Mouse (Mus musculus) neural tube, embryonic 14.5 days (tissue): ENCODE data around the gene Methig1. TPM values are rescaled to one million over a fixed set of nuclear protein-coding genes. Genes with fewer than 3 reads are reported as not detected.
"Not testable (repeated sequence)": the region's sequence is repeated elsewhere in the genome, so short reads cannot be mapped to it uniquely, and the experiment has no call there.

Source experiments
- ATAC-seq: fragments of 200-750 bp; cut with Nextera tagmentation; 2 replicates; pipeline ENCODE4 v1.8.0; 2017; ENCODE audit warnings: low read depth, mild to moderate bottlenecking, moderate TSS enrichment, moderate library complexity
- H3K27ac ChIP-seq: fragments of 300-500 bp; sonication (generic); 2 replicates; pipeline ENCODE4 v1.5.1; 2014; ENCODE audit warnings: low read depth, mild to moderate bottlenecking, control low read depth, low read length, moderate library complexity, mixed read lengths
- H3K27me3 ChIP-seq: fragments of 300-500 bp; sonication (generic); 2 replicates; pipeline ENCODE4 v1.6.1; 2014; ENCODE audit warnings: low read length; ENCODE audit not compliant: control insufficient read depth, insufficient read depth
- H3K36me3 ChIP-seq: fragments of 300-500 bp; sonication (generic); 2 replicates; pipeline ENCODE4 v1.6.1; 2014; ENCODE audit warnings: low read length, mixed read lengths; ENCODE audit not compliant: control insufficient read depth, insufficient read depth
- H3K4me1 ChIP-seq: fragments of 300-500 bp; sonication (generic); 2 replicates; pipeline ENCODE4 v1.6.1; 2014; ENCODE audit warnings: low read length; ENCODE audit not compliant: control insufficient read depth, insufficient read depth
- H3K4me2 ChIP-seq: fragments of 300-500 bp; sonication (generic); 2 replicates; pipeline ENCODE4 v1.6.1; 2014; ENCODE audit warnings: mild to moderate bottlenecking, low read depth, low read length, control low read depth
- H3K4me3 ChIP-seq: fragments of 300-500 bp; sonication (generic); 2 replicates; pipeline ENCODE4 v1.5.1; 2014; ENCODE audit warnings: low read depth, low read length, control low read depth, mixed read lengths
- H3K9ac ChIP-seq: fragments of 300-500 bp; sonication (generic); replicated peaks from 2 replicates; pipeline ENCODE4 v1.6.1; 2014; ENCODE audit warnings: low read depth, mild to moderate bottlenecking, control low read depth, low read length, mixed read lengths
- H3K9me3 ChIP-seq: fragments of 300-500 bp; sonication (generic); 2 replicates; pipeline ENCODE4 v1.6.1; 2016; ENCODE audit warnings: low read length; ENCODE audit not compliant: control insufficient read depth
- WGBS: fragments of 180-500 bp; shearing (Covaris S2); extraction: QIAGEN DNeasy Blood & Tissue Kit; methylation state at CpG from one replicate; pipeline ENCODE4 v1.1.7; 2014; 5-methylcytosine and 5-hydroxymethylcytosine counted together
- polyA plus RNA-seq: library from polyadenylated mRNA; unstranded; fragments of >200 nt; fragmentation: Nextera tagmentation; extraction: Ambion mirVana; gene quantifications from 2 replicates; pipeline ENCODE4 v1.2.1, GENCODE M21; 2014

Gene Methig1
- polyA plus RNA-seq, 1 experiment from 2014 or later, result 0.42 TPM

DNA sequence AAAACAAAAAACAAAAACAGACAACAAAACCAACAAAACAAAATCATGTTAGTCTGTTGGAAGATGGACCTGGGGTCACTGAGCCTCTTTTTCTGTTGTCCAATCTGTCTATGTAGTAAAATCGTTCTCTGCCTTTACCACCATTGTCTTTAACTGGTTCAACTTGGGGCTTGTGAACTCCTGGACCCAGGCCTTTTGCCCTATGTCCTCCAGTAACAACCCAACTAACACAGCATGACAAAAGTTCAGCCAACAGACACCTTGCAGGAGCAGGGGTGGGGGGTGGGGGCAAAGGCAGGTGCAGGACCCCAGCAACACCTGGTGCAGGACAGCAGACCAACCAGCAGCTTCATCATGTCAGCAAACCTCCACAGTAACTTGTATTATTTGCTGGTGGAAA, 33.1 kb upstream of the Methig1 start:
- no peak for ATAC-seq
- 79% methylated on average over 1 of the region's 1 CpGs for WGBS
- no peaks in the 10 kb centered on the region for H3K36me3 ChIP-seq

GRCm38 (mm10) chr15:100320295-100320905, 32.5 kb upstream of the Methig1 start:
- H3K27me3 ChIP-seq, result no peaks in the 10 kb centered on the region
- no peak overlapping the region for H3K4me3 ChIP-seq
- H3K4me1 ChIP-seq, result no peaks in the 10 kb centered on the region
- WGBS, result 79% methylated on average over 9 of the region's 9 CpGs
- H3K9ac ChIP-seq, result no peak overlapping the region
- H3K4me2 ChIP-seq, result no peak overlapping the region
- H3K9me3 ChIP-seq, result no peaks in the 10 kb centered on the region
- no peak for ATAC-seq
- no peak overlapping the region for H3K27ac ChIP-seq
- H3K36me3 ChIP-seq, result no peaks in the 10 kb centered on the region

More for the DNA sequence above, 33.1 kb upstream of the Methig1 start:
- Histone ChIP-seq H3K4me1 (no peaks in the 10 kb centered on the region), H3K9me3 (no peaks in the 10 kb centered on the region), H3K27me3 (no peaks in the 10 kb centered on the region), H3K4me2 (no peak overlapping the region), H3K9ac (no peak overlapping the region), H3K4me3 (no peak overlapping the region), H3K27ac (no peak overlapping the region)

DNA sequence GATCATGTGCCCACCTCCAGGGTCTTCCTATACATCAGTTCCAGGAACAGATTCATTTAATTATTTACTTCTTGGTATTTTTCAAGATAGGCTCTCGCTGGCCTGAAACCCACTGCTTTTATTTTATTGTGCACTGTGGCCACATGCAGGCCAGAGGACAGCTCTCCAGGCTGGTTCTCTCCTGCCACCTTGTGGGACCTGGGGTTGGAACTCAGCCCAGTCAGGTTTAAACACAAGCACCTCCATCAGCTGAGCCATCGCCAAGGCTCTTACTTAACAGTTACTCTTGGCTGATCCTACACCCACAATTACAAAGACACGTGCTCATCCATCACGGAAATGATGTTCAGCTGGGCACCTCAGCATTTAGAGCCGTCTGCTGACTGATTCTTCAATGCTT, 31.8 kb upstream of the Methig1 start:
- no peak overlapping the region for H3K9ac ChIP-seq
- 48% methylated on average over 5 of the region's 5 CpGs for WGBS
- no peaks in the 10 kb centered on the region for H3K36me3 ChIP-seq
- H3K4me3 ChIP-seq, result no peak overlapping the region
- no peaks in the 10 kb centered on the region for H3K27me3 ChIP-seq
- no peak overlapping the region for H3K27ac ChIP-seq
- no peaks in the 10 kb centered on the region for H3K9me3 ChIP-seq
- ATAC-seq, result no peak
- no peaks in the 10 kb centered on the region for H3K4me1 ChIP-seq
- H3K4me2 ChIP-seq, result no peak overlapping the region

- H3K9ac ChIP-seq, result no peak overlapping the region
- no peak overlapping the region for H3K4me2 ChIP-seq
- no peak overlapping the region for H3K27ac ChIP-seq
- ATAC-seq, result no peak
- H3K27me3 ChIP-seq, result no peaks in the 10 kb centered on the region
- no peak overlapping the region for H3K4me3 ChIP-seq
- no peaks in the 10 kb centered on the region for H3K9me3 ChIP-seq
- no peaks in the 10 kb centered on the region for H3K36me3 ChIP-seq
- WGBS, result 73% methylated on average over 12 of the region's 12 CpGs
- no peaks in the 10 kb centered on the region for H3K4me1 ChIP-seq
Observed at GRCm38 (mm10) chr15:100324021-100324591, 28.8 kb upstream of the Methig1 start.

- Histone ChIP-seq H3K4me2 (no peak overlapping the region), H3K27ac (no peak overlapping the region), H3K4me1 (no peaks in the 10 kb centered on the region; the same call in 1 of the 2 replicates), H3K9ac (no peak overlapping the region), H3K9me3 (no peaks in the 10 kb centered on the region), H3K4me3 (no peak overlapping the region), H3K36me3 (no peaks in the 10 kb centered on the region), H3K27me3 (no peaks in the 10 kb centered on the region)
- ATAC-seq, result no peak
- 93% methylated on average over 3 of the region's 3 CpGs for WGBS
Observed at GRCm38 (mm10) chr15:100325235-100325634, 27.7 kb upstream of the Methig1 start.

- not testable (repeated sequence) for H3K36me3 ChIP-seq, H3K27me3 ChIP-seq, H3K4me3 ChIP-seq, H3K9me3 ChIP-seq, H3K4me2 ChIP-seq, ATAC-seq, H3K27ac ChIP-seq, H3K4me1 ChIP-seq, H3K9ac ChIP-seq
- 63% methylated on average over 3 of the region's 4 CpGs for WGBS
Observed at GRCm38 (mm10) chr15:100328089-100328488, 24.9 kb upstream of the Methig1 start.

DNA sequence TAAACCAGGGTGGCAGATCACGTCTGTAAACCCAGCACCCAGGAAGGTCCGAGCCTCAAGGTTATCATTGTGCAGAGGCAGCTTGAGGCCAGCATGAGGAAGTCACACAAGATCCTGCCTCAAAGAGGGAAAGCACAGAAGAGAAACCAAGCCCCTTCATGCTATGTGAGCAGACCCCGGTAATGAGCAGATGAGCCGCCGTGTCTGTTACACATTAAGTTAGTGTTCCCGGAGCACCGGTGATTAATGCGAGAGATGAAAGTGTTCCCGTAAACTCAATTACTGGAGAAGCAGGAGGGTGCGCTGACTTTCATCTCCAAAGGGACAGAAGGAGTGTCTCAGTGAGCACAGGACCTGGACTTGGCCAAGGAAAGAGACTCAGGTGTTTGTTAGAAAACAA, 23.6 kb upstream of the Methig1 start:
- H3K9me3 ChIP-seq, H3K27ac ChIP-seq, H3K4me3 ChIP-seq, H3K9ac ChIP-seq, H3K4me2 ChIP-seq, ATAC-seq, H3K36me3 ChIP-seq, H3K27me3 ChIP-seq, H3K4me1 ChIP-seq: not testable (repeated sequence)
- 30% methylated on average over 10 of the region's 10 CpGs for WGBS

- no peaks in the 10 kb centered on the region for H3K36me3 ChIP-seq
- H3K4me3 ChIP-seq, result no peak overlapping the region
- H3K4me1 ChIP-seq, result no peaks in the 10 kb centered on the region; the same call in 1 of the 2 replicates
- 34% methylated on average over 7 of the region's 7 CpGs for WGBS
- H3K27ac ChIP-seq, result no peak overlapping the region
- H3K9ac ChIP-seq, result no peak overlapping the region
- ATAC-seq, result peak; percentile 54; the same call in 1 of the 2 replicates
- no peaks in the 10 kb centered on the region for H3K9me3 ChIP-seq
- H3K27me3 ChIP-seq, result no peaks in the 10 kb centered on the region
- no peak overlapping the region for H3K4me2 ChIP-seq
Observed at GRCm38 (mm10) chr15:100330739-100331138, 22.2 kb upstream of the Methig1 start.

- H3K27me3 ChIP-seq, result not testable (repeated sequence)
- ATAC-seq, result peak; percentile 17; the same call in 1 of the 2 replicates
Observed at GRCm38 (mm10) chr15:100332077-100332961, 20.6 kb upstream of the Methig1 start.

More at GRCm38 (mm10) chr15:100332077-100332961, 20.6 kb upstream of the Methig1 start:
- not testable (repeated sequence) for H3K4me2 ChIP-seq, H3K27ac ChIP-seq, H3K4me1 ChIP-seq, H3K9me3 ChIP-seq, H3K9ac ChIP-seq, H3K36me3 ChIP-seq, H3K4me3 ChIP-seq
- WGBS, result 31% methylated on average over 2 of the region's 10 CpGs
